Mouse (Mus musculus): ENCODE measurements at regions not wholly inside any gene's neighbourhood (a gene's known extent, or its start where the extent isn't known, plus 50 kb on each side); places are given as distances from the start of the nearest gene placed in this dataset.
"Not testable (repeated sequence)": the region's sequence is repeated elsewhere in the genome, so short reads cannot be mapped to it uniquely, and the experiment has no call there.

DNA sequence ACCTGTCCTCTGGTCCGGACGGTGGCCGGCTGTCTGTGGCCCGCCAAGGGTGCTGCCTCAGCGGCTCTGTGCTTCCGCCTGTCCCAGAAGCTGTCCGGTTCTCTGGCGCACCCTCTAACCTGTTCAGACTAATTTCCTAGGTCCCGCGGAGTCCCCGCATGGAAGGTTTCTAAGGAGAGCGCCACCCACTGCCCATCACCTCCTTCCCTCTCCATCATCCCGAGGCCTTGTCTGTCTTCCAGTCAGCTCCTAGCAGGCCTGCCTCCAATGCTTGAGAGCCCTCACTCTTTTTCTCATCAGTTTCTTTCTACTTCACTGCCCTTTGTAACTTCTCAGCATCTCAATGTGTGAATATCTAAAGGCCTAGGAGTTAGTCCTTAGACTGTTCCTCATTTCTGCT lies 86.4 kb upstream of the Zfp746 start:
- DNase-seq: not testable (repeated sequence)

DNA sequence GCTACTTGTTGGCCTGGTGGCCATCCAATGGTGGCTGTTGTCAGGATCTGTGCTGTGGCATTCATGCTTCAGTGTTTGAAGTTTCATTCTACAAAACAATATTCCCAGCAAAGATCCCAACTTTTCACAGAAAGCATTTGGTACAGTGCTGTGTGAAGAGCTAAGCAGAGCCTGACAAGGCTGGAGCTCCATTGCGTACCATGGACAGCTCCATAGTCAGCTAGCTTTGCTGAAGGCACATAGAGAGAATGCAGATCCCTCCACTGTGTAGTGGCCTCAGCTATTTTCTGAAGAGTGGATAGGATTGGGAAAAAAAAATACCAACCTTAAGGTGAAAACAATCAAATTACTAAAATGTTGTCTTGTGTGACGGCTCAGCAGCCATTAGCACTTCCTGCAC lies 50.5 kb upstream of the Zfp746 start:
- DNase-seq: peak; percentile 75 to 81
